In genomic region chr2:44659011-44659410, GRCm38 (mm10) we compare ENCODE assay signal across 18 mouse cellular contexts.
DNase-seq lines count a peak whose midpoint lies in the region; ATAC-seq and TF ChIP-seq lines count a peak whose summit lies in the region.
"Had no signal": no experiment of that assay in that cellular context is flagged by ENCODE, and none has a peak within 500 bp of the region (broad histone marks: within the 10 kb centered on the region; RNA-seq: fewer than 3 reads in every experiment).

No protein-coding gene starts in this region.

- ATAC-seq in forebrain, embryonic 14.5 days: no peak
- ATAC-seq in forebrain, embryonic 15.5 days (replicated peaks): no peak
- ATAC-seq in lung, embryonic 16.5 days (ENCODE audit: low read depth): peak; percentile 7; the same call in 1 of the 2 replicates
- ATAC-seq in hindbrain, postnatal 0 days: no peak
- ATAC-seq: forebrain, postnatal 0 days had no signal

- H3K36me3 ChIP-seq in forebrain, embryonic 14.5 days (ENCODE audit: control insufficient read depth, insufficient read depth, low read length): no peaks in the 10 kb centered on the region
- no peaks in the 10 kb centered on the region for H3K36me3 ChIP-seq in forebrain, embryonic 15.5 days
- H3K36me3 ChIP-seq in lung, embryonic 16.5 days (ENCODE audit: control insufficient read depth, insufficient read depth, low read length): no peaks in the 10 kb centered on the region
- H3K36me3 ChIP-seq in hindbrain, postnatal 0 days (ENCODE audit: insufficient read depth, low read length): no peaks in the 10 kb centered on the region
- H3K36me3 ChIP-seq: heart, embryonic 15.5 days; hindbrain, embryonic 13.5 days had no signal

- H3K27ac ChIP-seq in forebrain, embryonic 14.5 days (ENCODE audit: low read depth, low read length): no peak overlapping the region
- H3K27ac ChIP-seq in forebrain, embryonic 15.5 days (replicated peaks): no peak overlapping the region
- no peak overlapping the region for H3K27ac ChIP-seq in lung, embryonic 16.5 days (ENCODE audit: low read length)
- no peak overlapping the region for H3K27ac ChIP-seq in hindbrain, postnatal 0 days
- H3K27ac ChIP-seq: heart, adult 2 months; heart, embryonic 15.5 days; hindbrain, embryonic 13.5 days had no signal

- H3K4me2 ChIP-seq in forebrain, embryonic 14.5 days (ENCODE audit: low read length): no peak overlapping the region
- H3K4me2 ChIP-seq in forebrain, embryonic 15.5 days (replicated peaks): no peak overlapping the region
- no peak overlapping the region for H3K4me2 ChIP-seq in lung, embryonic 16.5 days (ENCODE audit: low read depth, low read length)
- no peak overlapping the region for H3K4me2 ChIP-seq in hindbrain, postnatal 0 days (ENCODE audit: low read depth, low read length)
- H3K4me2 ChIP-seq: heart, embryonic 11.5 days; heart, embryonic 15.5 days; hindbrain, embryonic 13.5 days had no signal

- TF ChIP-seq CTCF in hindbrain, postnatal 0 days (IDR thresholded peaks at IDR 0.05; ENCODE audit: low read depth): no peak

- no peak overlapping the region for H3K9ac ChIP-seq in forebrain, embryonic 14.5 days (ENCODE audit: low read length)
- no peak overlapping the region for H3K9ac ChIP-seq in forebrain, embryonic 15.5 days (replicated peaks)
- no peak overlapping the region for H3K9ac ChIP-seq in lung, embryonic 16.5 days (ENCODE audit: low read length)
- H3K9ac ChIP-seq in hindbrain, postnatal 0 days (replicated peaks; ENCODE audit: low read length): no peak overlapping the region
- H3K9ac ChIP-seq: forebrain, postnatal 0 days; heart, embryonic 15.5 days; hindbrain, embryonic 13.5 days had no signal

- no peak overlapping the region for H3K4me3 ChIP-seq in forebrain, embryonic 14.5 days (ENCODE audit: low read depth, low read length)
- no peak overlapping the region for H3K4me3 ChIP-seq in forebrain, embryonic 15.5 days
- no peak overlapping the region for H3K4me3 ChIP-seq in lung, embryonic 16.5 days (ENCODE audit: low read length)
- no peak overlapping the region for H3K4me3 ChIP-seq in hindbrain, postnatal 0 days (ENCODE audit: low read length)
- H3K4me3 ChIP-seq: heart, adult 2 months; heart, embryonic 15.5 days; hindbrain, embryonic 13.5 days had no signal

- H3K9me3 ChIP-seq in forebrain, embryonic 14.5 days (replicated peaks; ENCODE audit: control insufficient read depth, low read length): no peaks in the 10 kb centered on the region
- no peaks in the 10 kb centered on the region for H3K9me3 ChIP-seq in forebrain, embryonic 15.5 days
- no peaks in the 10 kb centered on the region for H3K9me3 ChIP-seq in lung, embryonic 16.5 days (ENCODE audit: control insufficient read depth, low read length)
- H3K9me3 ChIP-seq in hindbrain, postnatal 0 days (ENCODE audit: low read length): no peaks in the 10 kb centered on the region
- H3K9me3 ChIP-seq: heart, embryonic 15.5 days; hindbrain, embryonic 13.5 days had no signal

- H3K4me1 ChIP-seq in forebrain, embryonic 14.5 days (ENCODE audit: control insufficient read depth, insufficient read depth, low read length): no peaks in the 10 kb centered on the region
- no peaks in the 10 kb centered on the region for H3K4me1 ChIP-seq in forebrain, embryonic 15.5 days
- no peaks in the 10 kb centered on the region; the same call in 1 of the 2 replicates for H3K4me1 ChIP-seq in lung, embryonic 16.5 days (replicated peaks; ENCODE audit: control insufficient read depth, insufficient read depth, low read length)
- H3K4me1 ChIP-seq in hindbrain, postnatal 0 days (ENCODE audit: insufficient read depth, low read length): no peaks in the 10 kb centered on the region
- H3K4me1 ChIP-seq: heart, embryonic 15.5 days had no signal

- H3K27me3 ChIP-seq in forebrain, embryonic 14.5 days (replicated peaks; ENCODE audit: control insufficient read depth, insufficient read depth, low read length): no peaks in the 10 kb centered on the region
- no peaks in the 10 kb centered on the region for H3K27me3 ChIP-seq in forebrain, embryonic 15.5 days
- H3K27me3 ChIP-seq in lung, embryonic 16.5 days (ENCODE audit: control insufficient read depth, insufficient read depth, low read depth, low read length): no peaks in the 10 kb centered on the region
- no peaks in the 10 kb centered on the region for H3K27me3 ChIP-seq in hindbrain, postnatal 0 days (ENCODE audit: insufficient read depth, low read length)
- H3K27me3 ChIP-seq: heart, embryonic 15.5 days; hindbrain, embryonic 13.5 days had no signal

- peak; percentile 18 for DNase-seq in forebrain, embryonic 14.5 days (ENCODE audit: low spot score)
- no peak for DNase-seq in lung, postnatal 14 days
- DNase-seq in 3T3-L1 (ENCODE audit: low read depth, low spot score) (peak; percentile 38), adipocyte (ENCODE audit: low spot score) (peak; percentile 50)
- DNase-seq in hindbrain, postnatal 0 days (ENCODE audit: low spot score): no peak
- DNase-seq: adrenal gland, postnatal 10 days; cerebellum, adult 11-12 months; cerebellum, adult 9-10 months; cerebellum, postnatal 25 days; forebrain, postnatal 0 days; gastrocnemius, postnatal 14 days; heart, adult 2 months; heart, postnatal 14 days had no signal

Comparison
In these comparisons a context has a peak if more than half of its experiments do, and no peak if none do; other contexts are left out.
1. DNase-seq: peak in forebrain, embryonic 14.5 days (single experiment), 3T3-L1 (single experiment) and adipocyte (single experiment); none in lung, postnatal 14 days (single experiment) and hindbrain, postnatal 0 days (single experiment).